ENCODE assay signal across 7 mouse cellular contexts in genomic region chr11:90665161-90665560, GRCm38 (mm10). TPM values are rescaled to one million over a fixed set of nuclear protein-coding genes. Genes with fewer than 3 reads are reported as not detected.
DNase-seq lines count a peak whose midpoint lies in the region; ATAC-seq lines count a peak whose summit lies in the region.

No protein-coding gene starts in this region.

- peaks cover 16% of the 10 kb centered on the region for H3K4me1 ChIP-seq in forebrain, embryonic 16.5 days (replicated peaks; ENCODE audit: control insufficient read depth, insufficient read depth, low read length)

- no peaks in the 10 kb centered on the region; the same call in 1 of the 2 replicates for H3K36me3 ChIP-seq in forebrain, embryonic 16.5 days (ENCODE audit: control insufficient read depth, insufficient read depth)

- no peaks in the 10 kb centered on the region for H3K9me3 ChIP-seq in forebrain, embryonic 16.5 days (ENCODE audit: control insufficient read depth, low read length)

- no peak overlapping the region for H3K4me3 ChIP-seq in forebrain, embryonic 16.5 days (replicated peaks; ENCODE audit: low read length)

- H3K4me2 ChIP-seq in forebrain, embryonic 16.5 days (ENCODE audit: low read length): no peak overlapping the region

- ATAC-seq in forebrain, embryonic 16.5 days: peak; percentile 79

- DNase-seq in right cerebral cortex, postnatal 10 days (ENCODE audit: low spot score in 2 of 2): peak; percentile 69 to 73
- no peak for DNase-seq in right cerebral cortex, adult 2 months (ENCODE audit: low spot score in 2 of 2)
- peak; percentile 65 for DNase-seq in kidney, postnatal 10 days
- DNase-seq in lung, postnatal 4 days: peak; percentile 62 to 82
- no peak for DNase-seq in thymus, postnatal 25 days
- DNase-seq in cerebellum, adult 11-12 months: no peak

- no peaks in the 10 kb centered on the region for H3K27me3 ChIP-seq in forebrain, embryonic 16.5 days (replicated peaks; ENCODE audit: control insufficient read depth, insufficient read depth, low read length)

- no peak overlapping the region for H3K27ac ChIP-seq in forebrain, embryonic 16.5 days (ENCODE audit: low read length)

- no peak overlapping the region for H3K9ac ChIP-seq in forebrain, embryonic 16.5 days (replicated peaks; ENCODE audit: low read depth, low read length)

- 7% methylated on average over 6 of the region's 6 CpGs for WGBS in forebrain, embryonic 16.5 days

RNA-seq across cellular contexts. Expression of gene Tom1l1, which starts 23.0 kb away (rescaled TPM):
- polyA plus RNA-seq in forebrain, embryonic 16.5 days (2015; fragmentation: Nextera tagmentation; extraction: Ambion mirVana): 11.4 and 13.1 TPM in 2 replicates

RNA-seq across cellular contexts. Expression of gene Cox11, which starts 27.2 kb away (rescaled TPM):
- polyA plus RNA-seq in forebrain, embryonic 16.5 days (2015; fragmentation: Nextera tagmentation; extraction: Ambion mirVana): 34.3 and 37.3 TPM in 2 replicates

RNA-seq across cellular contexts. Expression of gene Stxbp4, which starts 27.3 kb away (rescaled TPM):
- 17.7 and 19.4 TPM in 2 replicates for polyA plus RNA-seq in forebrain, embryonic 16.5 days (2015; fragmentation: Nextera tagmentation; extraction: Ambion mirVana)

Comparison
In these comparisons a context has a peak if more than half of its experiments do, and no peak if none do; other contexts are left out.
1. DNase-seq: peak in right cerebral cortex, postnatal 10 days (2 of 2), kidney, postnatal 10 days (single experiment) and lung, postnatal 4 days (2 of 2); none in right cerebral cortex, adult 2 months (0 of 2), thymus, postnatal 25 days (single experiment) and cerebellum, adult 11-12 months (single experiment).